Mouse (Mus musculus): ENCODE measurements around the gene Eprs.

DNA sequence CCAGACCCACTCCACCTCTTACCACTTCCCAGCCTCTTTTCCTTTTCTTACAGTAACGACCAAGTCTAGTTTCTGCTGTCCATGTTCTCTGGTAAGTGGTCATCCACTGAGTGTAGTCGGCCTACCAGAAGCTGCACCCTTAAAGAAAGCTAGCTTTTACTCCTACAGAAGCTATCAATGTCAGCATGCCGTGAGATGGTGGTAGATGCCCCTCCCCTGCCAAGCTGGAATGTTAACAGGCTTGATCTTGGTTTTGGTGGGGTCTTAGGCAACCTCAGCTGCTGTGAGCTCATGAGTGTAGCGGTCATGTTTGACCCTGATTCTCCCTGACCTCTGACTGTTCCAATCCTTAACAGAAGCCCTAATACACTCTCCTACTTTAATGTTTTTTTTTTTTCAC, 4.6 kb upstream of the Eprs start:
- TF ChIP-seq GABPA (IDR thresholded peaks at IDR 0.05; ENCODE audit: insufficient replicate concordance, low read depth, low read length), result no peak
- TF ChIP-seq RCOR1 (conservative IDR thresholded peaks at IDR 0.05; ENCODE audit: low read depth, low read length), result no peak
